Mouse (Mus musculus) CD4-positive naive resting alpha-beta T cell, adult 57 days (primary cell): ENCODE data around the gene Kcnc2. TPM values are rescaled to one million over a fixed set of nuclear protein-coding genes. Genes with fewer than 3 reads are reported as not detected.

Experiments
- total RNA-seq: library from RNA; stranded (reverse); gene quantifications from one replicate; pipeline ENCODE4 v1.2.4, GENCODE M21; 2023

The Kcnc2 gene
- total RNA-seq: not detected

GRCm38 (mm10) chr10:112270887-112271802 lies at the start of gene Kcnc2:
TSS of gene Kcnc2 (plus strand) at chr10:112271121.

Other genes starting within 250 kb of the Kcnc2 start
- not detected for gene Glipr1l1, start 210.9 kb upstream of the Kcnc2 start, total RNA-seq
- not detected for gene Glipr1l2, start 187.8 kb upstream of the Kcnc2 start, total RNA-seq
- gene Glipr1l3, start 110.8 kb upstream of the Kcnc2 start, total RNA-seq: not detected
- gene Caps2, start 107.5 kb upstream of the Kcnc2 start, total RNA-seq: not detected